Mouse (Mus musculus) myocyte (in vitro differentiated cells): Measurements from ENCODE around the gene Atp2b2. TPM values are rescaled to one million over a fixed set of nuclear protein-coding genes. Genes with fewer than 3 reads are reported as not detected.

ENCODE experiments used
- H3K27me3 ChIP-seq: one replicate; pipeline ENCODE4 v1.6.1; 2011; ENCODE audit not compliant: control insufficient read depth, insufficient read depth, insufficient read length
- H3K36me3 ChIP-seq: one replicate; pipeline ENCODE4 v1.6.1; 2011; ENCODE audit not compliant: control insufficient read depth, insufficient read depth
- H3K4me2 ChIP-seq: one replicate; pipeline ENCODE4 v1.6.1; 2011; ENCODE audit warnings: low read depth, control low read depth
- H3K4me3 ChIP-seq: one replicate; pipeline ENCODE4 v1.5.1; 2011; ENCODE audit warnings: mild to moderate bottlenecking, control low read depth, moderate library complexity
- H3K79me2 ChIP-seq: one replicate; pipeline ENCODE4 v1.6.1; 2011; ENCODE audit not compliant: control insufficient read depth, insufficient read depth
- H3ac ChIP-seq: one replicate; pipeline ENCODE4 v1.6.1; 2011; ENCODE audit not compliant: control insufficient read depth, insufficient read length
- CEBPB ChIP-seq: IDR thresholded peaks from 2 replicates; pipeline ENCODE4 v1.6.1; 2011; ENCODE audit warnings: mild to moderate bottlenecking, moderate library complexity; ENCODE audit not compliant: poor library complexity, insufficient read depth, severe bottlenecking
- E2F4 ChIP-seq: IDR thresholded peaks from one replicate; pipeline ENCODE4 v1.6.1; 2011; ENCODE audit warnings: mild to moderate bottlenecking, control low read depth, moderate library complexity; ENCODE audit not compliant: insufficient read depth
- MAX ChIP-seq: IDR thresholded peaks from one replicate; pipeline ENCODE4 v1.6.1; 2011; ENCODE audit warnings: low read depth, mild to moderate bottlenecking, control low read depth
- MYOD1 ChIP-seq, 3 experiments: IDR thresholded peaks; one replicate each; pipeline ENCODE4 v1.6.1; 2011; ENCODE audit warnings: control low read depth in 2 of 3, low read depth in 2 of 3, mild to moderate bottlenecking in 2 of 3, moderate library complexity in 1 of 3; ENCODE audit not compliant: insufficient read length in 2 of 3, control insufficient read depth in 1 of 3
- MYOG ChIP-seq, 3 experiments: IDR thresholded peaks; one replicate each; pipeline ENCODE4 v1.6.1; 2011; ENCODE audit warnings: control low read depth in 2 of 3, low read depth in 2 of 3, mild to moderate bottlenecking in 2 of 3; ENCODE audit not compliant: insufficient read length in 2 of 3, control insufficient read depth in 1 of 3, insufficient read depth in 1 of 3
- POLR2A ChIP-seq: IDR thresholded peaks from one replicate; pipeline ENCODE4 v1.6.1; 2011; ENCODE audit warnings: low read depth, mild to moderate bottlenecking, control low read depth, moderate library complexity; ENCODE audit not compliant: insufficient read length
- POLR2AphosphoS2 ChIP-seq: IDR thresholded peaks from one replicate; pipeline ENCODE4 v1.6.1; 2011; ENCODE audit warnings: low read depth, control low read depth; ENCODE audit not compliant: insufficient read length
- REST ChIP-seq: IDR thresholded peaks from one replicate; pipeline ENCODE4 v1.6.1; 2011; ENCODE audit warnings: mild to moderate bottlenecking, control low read depth, moderate library complexity; ENCODE audit not compliant: insufficient read depth, insufficient read length
- SRF ChIP-seq: IDR thresholded peaks from one replicate; pipeline ENCODE4 v1.6.1; 2011; ENCODE audit warnings: low read depth; ENCODE audit not compliant: control insufficient read depth, insufficient read length
- TCF12 ChIP-seq: IDR thresholded peaks from one replicate; pipeline ENCODE4 v1.6.1; 2011; ENCODE audit warnings: mild to moderate bottlenecking, control low read depth; ENCODE audit not compliant: poor library complexity, insufficient read depth, severe bottlenecking
- TCF3 ChIP-seq: IDR thresholded peaks from one replicate; pipeline ENCODE4 v1.6.1; 2011; ENCODE audit warnings: low read depth, control low read depth; ENCODE audit not compliant: insufficient read length
- USF1 ChIP-seq: IDR thresholded peaks from one replicate; pipeline ENCODE4 v1.6.1; 2011; ENCODE audit warnings: low read depth, mild to moderate bottlenecking, control low read depth, moderate library complexity
- polyA plus RNA-seq: library from polyadenylated mRNA; unstranded; fragments of >200 nt; fragmentation: generic; extraction: Trizol; gene quantifications from one replicate; pipeline ENCODE4 v1.2.1, GENCODE M21; 2012; ENCODE audit warnings: missing spikeins

The Atp2b2 gene
- polyA plus RNA-seq, 1 experiment: not detected

GRCm38 (mm10) chr6:114059206-114059605 lies 16.8 kb upstream of the Atp2b2 start:
- H3K4me3 ChIP-seq: no peak overlapping the region

DNA sequence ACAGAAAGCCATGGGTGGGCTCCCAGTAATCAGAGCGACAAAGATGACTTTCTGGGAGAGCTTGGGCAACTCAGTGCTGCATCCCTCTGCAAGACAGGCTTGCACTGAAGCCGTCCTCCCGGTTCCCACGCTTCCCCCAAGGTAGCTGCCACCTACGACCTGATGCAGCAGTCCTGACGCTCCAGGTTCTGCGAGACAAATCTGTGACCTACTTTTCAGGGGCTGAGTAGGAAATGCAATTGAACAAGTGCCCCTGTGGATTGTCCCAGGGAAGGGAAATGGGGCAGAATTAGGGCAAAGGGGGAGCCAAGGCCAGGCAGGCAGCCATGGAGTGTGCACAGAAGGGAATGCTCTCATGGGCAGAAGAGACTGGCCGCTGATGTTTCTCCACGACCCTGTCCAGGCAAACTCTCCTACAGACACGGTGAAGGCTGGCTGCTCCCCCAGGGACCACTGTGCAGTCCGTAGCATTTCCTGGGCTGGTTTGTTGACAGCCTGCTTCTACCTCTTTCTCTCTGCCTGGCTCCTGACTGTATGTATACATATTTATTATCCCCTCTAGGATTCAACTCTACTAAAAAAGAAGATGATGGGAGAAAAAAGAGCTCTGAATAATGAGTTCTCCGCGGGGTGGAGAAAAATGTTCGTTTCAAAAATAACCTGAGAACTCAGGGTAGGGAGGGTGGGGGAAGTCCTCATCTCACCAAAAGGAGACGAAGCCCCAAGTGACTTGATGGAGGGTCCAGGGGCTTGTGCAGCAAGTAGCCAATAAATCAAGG lies 15.8 kb upstream of the Atp2b2 start:
- Histone ChIP-seq H3K4me2 (no peak overlapping the region), H3K36me3 (no peaks in the 10 kb centered on the region), H3K27me3 (peaks cover 18% of the 10 kb centered on the region), H3ac (no peak overlapping the region), H3K79me2 (no peaks in the 10 kb centered on the region), H3K4me3 (no peak overlapping the region)
- no peak for TF ChIP-seq TCF12

More at GRCm38 (mm10) chr6:114059206-114059605, 16.8 kb upstream of the Atp2b2 start:
- Histone ChIP-seq H3K79me2 (no peaks in the 10 kb centered on the region), H3K27me3 (peaks cover 18% of the 10 kb centered on the region), H3ac (no peak overlapping the region), H3K36me3 (no peaks in the 10 kb centered on the region), H3K4me2 (no peak overlapping the region)
- TF ChIP-seq CEBPB: no peak
- no peak for TF ChIP-seq POLR2AphosphoS2
- TF ChIP-seq TCF3: no peak

GRCm38 (mm10) chr6:114055311-114055710 lies 12.9 kb upstream of the Atp2b2 start:
- H3K79me2 ChIP-seq: no peaks in the 10 kb centered on the region
- H3K4me3 ChIP-seq: no peak overlapping the region
- TF ChIP-seq MYOD1 (IDR thresholded peaks at IDR 0.05; ENCODE audit: control insufficient read depth in 1 of 3, insufficient read length in 2 of 3, low read depth in 2 of 3): no peak
- TF ChIP-seq POLR2AphosphoS2: no peak
- TF ChIP-seq TCF12: no peak
- no peak for TF ChIP-seq CEBPB
- TF ChIP-seq REST: no peak
- no peak for TF ChIP-seq MAX
- TF ChIP-seq TCF3: no peak
- TF ChIP-seq MYOG (IDR thresholded peaks at IDR 0.05; ENCODE audit: control insufficient read depth in 1 of 3, insufficient read depth in 1 of 3, insufficient read length in 2 of 3, low read depth in 2 of 3): no peak
- TF ChIP-seq POLR2A: no peak
- TF ChIP-seq E2F4: no peak
- no peak for TF ChIP-seq SRF
- no peak for TF ChIP-seq USF1
- no peaks in the 10 kb centered on the region for H3K36me3 ChIP-seq
- H3ac ChIP-seq: no peak overlapping the region
- peaks cover 14% of the 10 kb centered on the region for H3K27me3 ChIP-seq
- no peak overlapping the region for H3K4me2 ChIP-seq

DNA sequence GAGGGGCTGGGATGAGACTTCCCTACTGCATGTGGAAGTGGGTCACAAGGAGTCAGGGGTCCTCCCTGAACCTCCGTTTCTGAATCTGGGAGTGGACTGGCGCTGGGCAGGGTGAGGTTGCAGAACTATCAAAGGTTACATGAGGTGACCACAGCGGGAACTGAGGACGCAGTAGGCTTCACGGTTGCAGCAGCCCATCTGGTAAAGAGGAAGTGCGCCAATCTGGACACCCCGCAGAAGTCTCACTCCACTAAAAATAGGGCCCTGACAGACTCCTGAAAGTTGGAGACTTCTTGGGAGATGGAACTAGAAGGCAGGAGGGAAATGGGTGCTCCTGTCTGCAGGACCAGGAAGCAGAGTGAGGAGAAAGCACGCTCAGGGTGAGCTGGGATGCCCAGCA lies 2.5 kb upstream of the Atp2b2 start:
- Histone ChIP-seq H3K4me3 (no peak overlapping the region), H3K4me2 (no peak overlapping the region), H3K36me3 (no peaks in the 10 kb centered on the region), H3K27me3 (peaks cover 36% of the 10 kb centered on the region), H3K79me2 (no peaks in the 10 kb centered on the region), H3ac (no peak overlapping the region)
- no peak for TF ChIP-seq SRF
- no peak for TF ChIP-seq TCF12
- TF ChIP-seq E2F4: no peak
- no peak for TF ChIP-seq POLR2A
- no peak for TF ChIP-seq CEBPB
- no peak for TF ChIP-seq MYOD1 (IDR thresholded peaks at IDR 0.05; ENCODE audit: control insufficient read depth in 1 of 3, insufficient read length in 2 of 3, low read depth in 2 of 3)
- TF ChIP-seq USF1: no peak
- TF ChIP-seq POLR2AphosphoS2: no peak
- TF ChIP-seq MYOG (IDR thresholded peaks at IDR 0.05; ENCODE audit: control insufficient read depth in 1 of 3, insufficient read depth in 1 of 3, insufficient read length in 2 of 3, low read depth in 2 of 3): no peak
- TF ChIP-seq REST: no peak
- no peak for TF ChIP-seq TCF3
- TF ChIP-seq MAX: no peak

GRCm38 (mm10) chr6:114042836-114043235 lies 423 bp upstream of the Atp2b2 start:
- Histone ChIP-seq H3ac (no peak overlapping the region), H3K4me2 (no peak overlapping the region), H3K4me3 (no peak overlapping the region), H3K36me3 (no peaks in the 10 kb centered on the region), H3K79me2 (no peaks in the 10 kb centered on the region), H3K27me3 (peaks cover 50% of the 10 kb centered on the region)
- no peak for TF ChIP-seq E2F4
- TF ChIP-seq MYOD1 (IDR thresholded peaks at IDR 0.05; ENCODE audit: control insufficient read depth in 1 of 3, insufficient read length in 2 of 3, low read depth in 2 of 3): no peak
- no peak for TF ChIP-seq POLR2A
- no peak for TF ChIP-seq MYOG (IDR thresholded peaks at IDR 0.05; ENCODE audit: control insufficient read depth in 1 of 3, insufficient read depth in 1 of 3, insufficient read length in 2 of 3, low read depth in 2 of 3)
- no peak for TF ChIP-seq REST
- TF ChIP-seq MAX: no peak
- no peak for TF ChIP-seq TCF3
- no peak for TF ChIP-seq USF1
- TF ChIP-seq SRF: no peak
